Mouse (Mus musculus) testis, adult 2 months (tissue): ENCODE measurements around the gene Nr0b2.

Experiments used
- CTCF ChIP-seq: fragments of 200-500 bp; IDR thresholded peaks from 2 replicates; pipeline ENCODE4 v1.5.1; 2012; ENCODE audit warnings: low read depth, mild to moderate bottlenecking, inconsistent platforms, low read length, moderate library complexity; ENCODE audit not compliant: control insufficient read depth, insufficient read depth, insufficient replicate concordance
- POLR2A ChIP-seq: fragments of 200-500 bp; IDR thresholded peaks from 2 replicates; pipeline ENCODE4 v1.6.1; 2012; ENCODE audit warnings: low read depth, mild to moderate bottlenecking, inconsistent platforms, low read length, moderate library complexity; ENCODE audit not compliant: control insufficient read depth

DNA sequence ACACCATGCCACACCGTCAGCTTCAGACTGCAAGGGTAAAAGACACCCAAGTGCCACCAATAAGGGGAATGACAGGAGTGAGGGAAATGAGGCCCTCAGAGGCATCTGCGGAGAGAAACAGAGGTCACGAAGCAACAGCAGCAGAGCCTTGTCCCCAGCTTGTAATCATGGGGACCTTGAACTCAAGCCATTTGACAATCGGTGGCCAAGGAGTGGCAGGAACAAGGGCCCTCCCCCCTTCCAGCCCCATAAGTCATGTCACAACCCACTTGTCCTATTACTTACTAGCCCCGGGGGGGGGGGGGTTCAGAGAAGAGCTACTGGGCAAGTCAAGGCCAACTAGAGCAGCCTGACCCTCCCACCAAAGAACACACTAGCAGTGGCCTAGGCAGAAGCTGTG lies 16.5 kb upstream of the Nr0b2 start:
- TF ChIP-seq CTCF (no peak), POLR2A (no peak)
